Mouse (Mus musculus) embryonic facial prominence, embryonic 13.5 days (tissue): ENCODE measurements around the gene Gpn1. TPM values are rescaled to one million over a fixed set of nuclear protein-coding genes. Genes with fewer than 3 reads are reported as not detected.

Experiments used
- ATAC-seq: fragments of 200-750 bp; cut with Nextera tagmentation; 2 replicates; pipeline ENCODE4 v1.8.0; 2017; ENCODE audit warnings: low read depth; ENCODE audit not compliant: insufficient number of reproducible peaks, insufficient read depth, low FRiP score, low TSS enrichment
- H3K27ac ChIP-seq: fragments of 300-500 bp; sonication (generic); 2 replicates; pipeline ENCODE4 v1.5.1; 2015; ENCODE audit warnings: moderate library complexity, mild to moderate bottlenecking, inconsistent platforms
- H3K27me3 ChIP-seq: fragments of 300-500 bp; sonication (generic); 2 replicates; pipeline ENCODE4 v1.6.1; 2015; ENCODE audit warnings: mild to moderate bottlenecking, inconsistent platforms
- H3K36me3 ChIP-seq: fragments of 300-500 bp; sonication (generic); 2 replicates; pipeline ENCODE4 v1.6.1; 2015; ENCODE audit warnings: mild to moderate bottlenecking, inconsistent platforms
- H3K4me1 ChIP-seq: fragments of 300-500 bp; sonication (generic); 2 replicates; pipeline ENCODE4 v1.6.1; 2015; ENCODE audit warnings: inconsistent platforms
- H3K4me2 ChIP-seq: fragments of 300-500 bp; sonication (generic); 2 replicates; pipeline ENCODE4 v1.6.1; 2015; ENCODE audit warnings: moderate library complexity, mild to moderate bottlenecking, inconsistent platforms
- H3K4me3 ChIP-seq: fragments of 300-500 bp; sonication (generic); 2 replicates; pipeline ENCODE4 v1.5.1; 2015; ENCODE audit warnings: mild to moderate bottlenecking, inconsistent platforms
- H3K9ac ChIP-seq: fragments of 300-500 bp; sonication (generic); 2 replicates; pipeline ENCODE4 v1.6.1; 2015; ENCODE audit warnings: mild to moderate bottlenecking, inconsistent platforms
- H3K9me3 ChIP-seq: fragments of 300-500 bp; sonication (generic); 2 replicates; pipeline ENCODE4 v1.6.1; 2016; ENCODE audit warnings: inconsistent platforms
- WGBS: fragments of 180-500 bp; shearing (Covaris S2); methylation state at CpG from one replicate; pipeline ENCODE4 v1.1.7; 2015; ENCODE audit warnings: mixed read lengths; 5-methylcytosine and 5-hydroxymethylcytosine counted together
- polyA plus RNA-seq: library from polyadenylated mRNA; unstranded; fragments of >200 nt; fragmentation: Nextera tagmentation; extraction: Ambion mirVana; gene quantifications from 2 replicates; pipeline ENCODE4 v1.2.1, GENCODE M21; 2015

The Gpn1 gene
- polyA plus RNA-seq, 1 experiment from 2014 or later, result 75.4 TPM

GRCm38 (mm10) chr5:31560352-31560751 is 65.8 kb downstream of the Gpn1 start:
- 95% methylated on average over 2 of the region's 2 CpGs for WGBS
- H3K36me3 ChIP-seq, result peaks cover 54% of the 10 kb centered on the region
- H3K9me3 ChIP-seq, result no peaks in the 10 kb centered on the region
- no peak overlapping the region for H3K9ac ChIP-seq
- ATAC-seq, result no peak
- peaks cover 4% of the 10 kb centered on the region for H3K4me1 ChIP-seq
- H3K4me3 ChIP-seq, result no peak overlapping the region
- H3K4me2 ChIP-seq, result no peak overlapping the region
- H3K27ac ChIP-seq, result no peak overlapping the region
- no peaks in the 10 kb centered on the region for H3K27me3 ChIP-seq

DNA sequence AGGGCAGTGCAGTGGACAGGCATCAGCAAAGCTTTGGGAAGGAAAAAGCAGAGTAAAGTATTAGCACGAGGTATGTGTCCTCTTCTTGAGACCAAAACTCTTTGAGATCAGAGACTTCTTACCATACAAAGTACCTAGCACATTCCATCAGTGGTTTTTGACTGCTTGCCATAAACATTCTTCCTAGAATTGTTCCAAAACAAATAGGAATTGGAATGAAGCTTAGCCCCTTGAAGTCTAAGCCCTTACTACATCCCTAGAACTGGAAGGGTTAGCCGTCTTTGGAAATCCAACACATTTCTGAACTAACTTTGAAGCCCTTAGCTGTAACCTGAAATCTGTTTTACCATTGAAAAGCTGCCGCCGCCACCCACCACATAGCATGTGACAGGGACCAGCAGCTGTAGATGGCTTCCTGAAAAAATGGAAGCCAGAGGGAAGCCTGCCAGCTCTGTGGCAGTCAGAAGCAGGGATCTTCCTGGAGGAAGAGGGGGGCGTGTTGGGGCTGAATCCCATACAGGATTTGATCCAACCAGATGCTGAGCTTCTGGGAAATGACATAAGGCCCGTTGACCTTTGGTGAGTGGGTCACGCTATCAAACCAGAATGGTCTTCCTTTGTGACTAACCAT is 67.6 kb downstream of the Gpn1 start:
- WGBS, result 80% methylated on average over 7 of the region's 7 CpGs
- peaks cover 4% of the 10 kb centered on the region for H3K4me1 ChIP-seq
- H3K9me3 ChIP-seq, result no peaks in the 10 kb centered on the region
- no peak overlapping the region for H3K4me2 ChIP-seq
- no peaks in the 10 kb centered on the region for H3K27me3 ChIP-seq
- peaks cover 39% of the 10 kb centered on the region for H3K36me3 ChIP-seq
- H3K4me3 ChIP-seq, result no peak overlapping the region
- no peak overlapping the region for H3K27ac ChIP-seq
- ATAC-seq, result no peak
- H3K9ac ChIP-seq, result no peak overlapping the region

Other genes with a start within 250 kb of the Gpn1 start
- gene Krtcap3, start 243.1 kb upstream of the Gpn1 start, polyA plus RNA-seq, result 15.4 and 16.2 TPM in 2 replicates
- gene Ift172, start 203.6 kb upstream of the Gpn1 start, polyA plus RNA-seq, result 44.8 and 47.1 TPM in 2 replicates
- 80.5 and 89.0 TPM in 2 replicates for gene Fndc4, start 198.7 kb upstream of the Gpn1 start, polyA plus RNA-seq
- 0.79 and 1.0 TPM in 2 replicates for gene Gckr, start 197.3 kb upstream of the Gpn1 start, polyA plus RNA-seq
- 68.7 and 82.2 TPM in 2 replicates for gene Zfp512, start 42.3 kb upstream of the Gpn1 start, polyA plus RNA-seq
- gene 4930548H24Rik, start 9.0 kb upstream of the Gpn1 start, polyA plus RNA-seq, result not detected in 2 replicates
- gene Slc4a1ap, start 32.3 kb downstream of the Gpn1 start, polyA plus RNA-seq, result 36.3 and 37.4 TPM in 2 replicates
- gene Supt7l, start 33.1 kb downstream of the Gpn1 start, polyA plus RNA-seq, result 29.1 and 29.8 TPM in 2 replicates
- 279 and 345 TPM in 2 replicates for gene Mrpl33, start 102.2 kb downstream of the Gpn1 start, polyA plus RNA-seq
- 2.6 and 3.2 TPM in 2 replicates for gene Rbks, start 202.9 kb downstream of the Gpn1 start, polyA plus RNA-seq
- 50.1 and 53.0 TPM in 2 replicates for gene Babam2, start 202.9 kb downstream of the Gpn1 start, polyA plus RNA-seq